Mouse (Mus musculus) left cerebral cortex, postnatal 25 days (tissue): ENCODE results near the gene Ogt. TPM values are rescaled to one million over a fixed set of nuclear protein-coding genes. Genes with fewer than 3 reads are reported as not detected.

Experiments used
- DNase-seq, 2 experiments: peaks; one replicate each; pipeline ENCODE4 v3.0.0; 2022; ENCODE audit warnings: low spot score in 2 of 2, mixed read lengths in 1 of 2
- intact Hi-C: fragments of 180-260 bp; cut with DNase I; formaldehyde crosslinking; loops from one replicate; pipeline ENCODE4 v1.15.1; 2025
- total RNA-seq, 2 experiments: library from RNA; stranded (reverse); gene quantifications; 2 replicates each; pipeline ENCODE4 v1.2.3; 2021

The Ogt gene
- total RNA-seq: 100 to 1,000 TPM; 212 to 236 TPM

GRCm38 (mm10) chrX:101639741-101640166, at the start of gene Ogt:
Gene Ogt (plus strand): TSS chrX:101640060.
- intact Hi-C loops: no loop called here
- peak; percentile 91 to 94 for DNase-seq

GRCm38 (mm10) chrX:101616183-101616582, 23.7 kb upstream of the Ogt start:
- intact Hi-C loops: no loop called here
- DNase-seq: no peak

GRCm38 (mm10) chrX:101617889-101618288, 22.0 kb upstream of the Ogt start:
- intact Hi-C loops: no loop called here
- DNase-seq: no peak

GRCm38 (mm10) chrX:101620317-101620716, 19.5 kb upstream of the Ogt start:
- DNase-seq: peak in 1 of 2 experiments; percentile 15
- intact Hi-C loops: no loop called here

- intact Hi-C loops: no loop called here
Observed at GRCm38 (mm10) chrX:101622539-101622938, 17.3 kb upstream of the Ogt start.

GRCm38 (mm10) chrX:101636821-101637525, 2.9 kb upstream of the Ogt start:
- intact Hi-C loops: no loop called here
- no peak for DNase-seq

More at GRCm38 (mm10) chrX:101622539-101622938, 17.3 kb upstream of the Ogt start:
- DNase-seq: no peak

GRCm38 (mm10) chrX:101638856-101639255, 1.0 kb upstream of the Ogt start:
- no peak for DNase-seq
- intact Hi-C loops: no loop called here

GRCm38 (mm10) chrX:101639306-101639705, 554 bp upstream of the Ogt start:
- intact Hi-C loops: no loop called here
- DNase-seq: peak in 1 of 2 experiments; percentile 5

GRCm38 (mm10) chrX:101640194-101641160, 617 bp downstream of the Ogt start:
- DNase-seq: peak; percentile 12 to 22
- intact Hi-C loops: no loop called here

- intact Hi-C loops: no loop called here
- DNase-seq: no peak
Observed at GRCm38 (mm10) chrX:101641161-101641530, 1.3 kb downstream of the Ogt start.

GRCm38 (mm10) chrX:101642091-101642490, 2.2 kb downstream of the Ogt start:
- intact Hi-C loops: no loop called here
- peak; percentile 14 to 59 for DNase-seq

GRCm38 (mm10) chrX:101645286-101645685, 5.4 kb downstream of the Ogt start:
- DNase-seq: no peak
- intact Hi-C loops: no loop called here

GRCm38 (mm10) chrX:101646621-101647020, 6.8 kb downstream of the Ogt start:
- intact Hi-C loops: no loop called here
- no peak for DNase-seq

GRCm38 (mm10) chrX:101695686-101696085, 55.8 kb downstream of the Ogt start:
- intact Hi-C loops: no loop called here
- DNase-seq: no peak

- no peak for DNase-seq
- intact Hi-C loops: no loop called here
Observed at GRCm38 (mm10) chrX:101697537-101697936, 57.7 kb downstream of the Ogt start.

- intact Hi-C loops: no loop called here
- no peak for DNase-seq
Observed at GRCm38 (mm10) chrX:101698232-101698631, 58.4 kb downstream of the Ogt start.

- DNase-seq: no peak
- intact Hi-C loops: no loop called here
Observed at GRCm38 (mm10) chrX:101705111-101705510, 65.3 kb downstream of the Ogt start.

- no peak for DNase-seq
- intact Hi-C loops: no loop called here
Observed at GRCm38 (mm10) chrX:101720401-101720800, 80.5 kb downstream of the Ogt start.

- intact Hi-C loops: no loop called here
- DNase-seq: no peak
Observed at GRCm38 (mm10) chrX:101730010-101730409, 90.2 kb downstream of the Ogt start.

- no peak for DNase-seq
- intact Hi-C loops: no loop called here
Observed at GRCm38 (mm10) chrX:101732644-101733043, 92.8 kb downstream of the Ogt start.

- intact Hi-C loops: no loop called here
- DNase-seq: no peak
Observed at GRCm38 (mm10) chrX:101733288-101733687, 93.4 kb downstream of the Ogt start.
